Mouse (Mus musculus) bone marrow, adult 2 months (tissue): ENCODE results near the gene Creb5.

Experiments used
- CTCF ChIP-seq: fragments of 200-500 bp; IDR thresholded peaks from 2 replicates; pipeline ENCODE4 v1.5.1; 2011; ENCODE audit warnings: low read length, control low read depth; ENCODE audit not compliant: control insufficient read depth, insufficient read depth
- POLR2A ChIP-seq: fragments of 200-500 bp; IDR thresholded peaks from 2 replicates; pipeline ENCODE4 v1.6.1; 2011; ENCODE audit warnings: low read depth, mild to moderate bottlenecking, control low read depth, low read length, borderline replicate concordance; ENCODE audit not compliant: control insufficient read depth

DNA sequence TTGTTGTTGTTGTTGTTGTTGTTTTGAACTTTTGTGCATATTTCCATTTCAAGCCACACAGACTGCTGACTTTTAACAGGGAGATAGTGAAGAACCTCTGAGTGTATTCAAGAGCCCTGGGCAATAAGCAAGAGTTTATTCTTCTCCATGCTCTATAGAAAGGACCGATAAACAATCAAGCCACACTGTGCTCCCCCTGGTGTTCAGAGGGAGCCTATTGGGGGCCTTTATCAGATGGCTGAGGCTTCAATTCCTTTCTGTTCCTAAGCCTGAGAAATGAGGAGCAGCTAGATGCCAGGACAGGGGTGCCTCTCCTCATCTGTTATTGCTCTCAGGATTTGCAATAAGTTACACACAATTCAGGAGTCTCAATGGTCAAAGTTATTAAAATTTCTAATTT is 227.8 kb downstream of the Creb5 start:
- TF ChIP-seq CTCF (0 out of 2 replicates have a peak, but pooled peaks have one; percentile 3), POLR2A (no peak)
